In the genomic region with DNA sequence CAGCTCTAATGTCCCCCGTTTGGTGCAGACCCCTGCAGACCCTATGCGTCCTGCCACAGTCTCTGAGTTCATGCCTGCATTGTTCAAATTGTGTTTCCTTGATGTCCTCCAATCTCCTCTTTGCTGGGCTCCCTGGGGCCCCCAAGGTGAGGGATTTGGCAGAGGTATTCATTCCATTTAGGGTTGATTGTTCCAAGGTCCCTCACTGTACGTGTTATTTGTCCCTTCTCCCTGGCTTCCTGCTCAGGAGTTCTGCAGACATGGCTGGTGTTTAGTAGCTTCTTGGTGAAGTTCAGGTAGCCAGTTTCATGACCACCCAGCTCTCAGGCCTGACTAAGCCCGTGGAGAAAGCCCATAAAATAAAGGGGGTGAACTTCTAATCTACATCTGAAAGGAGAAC, we compare ENCODE assay signal across 19 mouse cellular contexts. TPM values are rescaled to one million over a fixed set of nuclear protein-coding genes. Genes with fewer than 3 reads are reported as not detected.
DNase-seq lines count a peak whose midpoint lies in the region; ATAC-seq and TF ChIP-seq lines count a peak whose summit lies in the region.
"Had no signal": no experiment of that assay in that cellular context is flagged by ENCODE, and none has a peak within 500 bp of the region (broad histone marks: within the 10 kb centered on the region; RNA-seq: fewer than 3 reads in every experiment).

No protein-coding gene starts in this region.

- 0 out of 2 replicates have a peak, but pooled peaks have one; percentile 12 for TF ChIP-seq EP300 in ES-Bruce4 (IDR thresholded peaks at IDR 0.05; ENCODE audit: insufficient read depth, low read depth, low read length)

- H3K9me3 ChIP-seq in kidney, embryonic 15.5 days (replicated peaks) = no peaks in the 10 kb centered on the region
- H3K9me3 ChIP-seq in ES-Bruce4 (replicated peaks; ENCODE audit: control insufficient read depth, insufficient read depth, low read length, poor library complexity, severe bottlenecking) = no peaks in the 10 kb centered on the region
- no peaks in the 10 kb centered on the region for H3K9me3 ChIP-seq in intestine, embryonic 15.5 days
- H3K9me3 ChIP-seq in stomach, embryonic 14.5 days (ENCODE audit: control insufficient read depth, low read depth, low read length) = no peaks in the 10 kb centered on the region
- H3K9me3 ChIP-seq in forebrain, embryonic 15.5 days = no peaks in the 10 kb centered on the region
- H3K9me3 ChIP-seq: embryonic facial prominence, embryonic 12.5 days; heart, embryonic 10.5 days; liver, embryonic 12.5 days had no signal

- TF ChIP-seq CTCF in ES-Bruce4 (IDR thresholded peaks at IDR 0.05; ENCODE audit: low read depth, low read length) = no peak

- no peak overlapping the region for H3K9ac ChIP-seq in kidney, embryonic 15.5 days
- peak overlapping the region; percentile 67 for H3K9ac ChIP-seq in ES-Bruce4 (ENCODE audit: low read depth, poor library complexity, severe bottlenecking)
- no peak overlapping the region for H3K9ac ChIP-seq in intestine, embryonic 15.5 days
- H3K9ac ChIP-seq in stomach, embryonic 14.5 days (replicated peaks; ENCODE audit: low read depth, low read length) = no peak overlapping the region
- no peak overlapping the region for H3K9ac ChIP-seq in forebrain, embryonic 15.5 days (replicated peaks)
- H3K9ac ChIP-seq: embryonic facial prominence, embryonic 12.5 days; liver, embryonic 12.5 days had no signal

- no peak overlapping the region for H3K4me2 ChIP-seq in kidney, embryonic 15.5 days
- H3K4me2 ChIP-seq in intestine, embryonic 15.5 days (replicated peaks) = no peak overlapping the region
- no peak overlapping the region for H3K4me2 ChIP-seq in stomach, embryonic 14.5 days (replicated peaks; ENCODE audit: low read depth, low read length)
- no peak overlapping the region for H3K4me2 ChIP-seq in forebrain, embryonic 15.5 days (replicated peaks)
- H3K4me2 ChIP-seq: embryonic facial prominence, embryonic 12.5 days; liver, embryonic 12.5 days had no signal

- H3K36me3 ChIP-seq in kidney, embryonic 15.5 days = no peaks in the 10 kb centered on the region
- no peaks in the 10 kb centered on the region; the same call in 1 of the 2 replicates for H3K36me3 ChIP-seq in ES-Bruce4 (ENCODE audit: control insufficient read depth, insufficient read depth, low read length, poor library complexity, severe bottlenecking)
- H3K36me3 ChIP-seq in intestine, embryonic 15.5 days = no peaks in the 10 kb centered on the region
- no peaks in the 10 kb centered on the region for H3K36me3 ChIP-seq in stomach, embryonic 14.5 days (ENCODE audit: control insufficient read depth, insufficient read depth, low read length)
- H3K36me3 ChIP-seq in forebrain, embryonic 15.5 days = no peaks in the 10 kb centered on the region
- H3K36me3 ChIP-seq: embryonic facial prominence, embryonic 12.5 days; heart, embryonic 10.5 days; liver, embryonic 12.5 days had no signal

- no peak for ATAC-seq in kidney, embryonic 15.5 days (replicated peaks; ENCODE audit: low FRiP score)
- ATAC-seq in intestine, embryonic 15.5 days = no peak
- ATAC-seq in stomach, embryonic 14.5 days (ENCODE audit: insufficient number of reproducible peaks, insufficient read depth, low FRiP score, low read depth) = no peak
- no peak for ATAC-seq in forebrain, embryonic 15.5 days (replicated peaks)
- ATAC-seq: liver, embryonic 12.5 days had no signal

- H3K27me3 ChIP-seq in kidney, embryonic 15.5 days = no peaks in the 10 kb centered on the region
- H3K27me3 ChIP-seq in ES-Bruce4 (ENCODE audit: control insufficient read depth, insufficient read depth, low read length, poor library complexity, severe bottlenecking) = no peaks in the 10 kb centered on the region
- no peaks in the 10 kb centered on the region for H3K27me3 ChIP-seq in intestine, embryonic 15.5 days (replicated peaks)
- H3K27me3 ChIP-seq in stomach, embryonic 14.5 days (ENCODE audit: control insufficient read depth, insufficient read depth, low read length) = no peaks in the 10 kb centered on the region
- no peaks in the 10 kb centered on the region for H3K27me3 ChIP-seq in forebrain, embryonic 15.5 days
- H3K27me3 ChIP-seq: embryonic facial prominence, embryonic 12.5 days had no signal

- TF ChIP-seq POLR2A in ES-Bruce4 (IDR thresholded peaks at IDR 0.05; ENCODE audit: insufficient read depth, low read length) = no peak

- H3K4me3 ChIP-seq in kidney, embryonic 15.5 days (replicated peaks) = no peak overlapping the region
- peak overlapping the region; percentile 15; the same call in 1 of the 2 replicates for H3K4me3 ChIP-seq in ES-Bruce4 (ENCODE audit: low read depth, low read length)
- no peak overlapping the region for H3K4me3 ChIP-seq in intestine, embryonic 15.5 days (replicated peaks)
- H3K4me3 ChIP-seq in stomach, embryonic 14.5 days (ENCODE audit: low read depth, low read length) = no peak overlapping the region
- H3K4me3 ChIP-seq in forebrain, embryonic 15.5 days = no peak overlapping the region
- H3K4me3 ChIP-seq: embryonic facial prominence, embryonic 12.5 days; heart, embryonic 10.5 days; liver, embryonic 12.5 days had no signal

- peaks cover 79% of the 10 kb centered on the region for H3K4me1 ChIP-seq in kidney, embryonic 15.5 days
- H3K4me1 ChIP-seq in ES-Bruce4 (ENCODE audit: control insufficient read depth, insufficient read depth, low read length) = peaks cover 9% of the 10 kb centered on the region
- peaks cover 44% of the 10 kb centered on the region for H3K4me1 ChIP-seq in intestine, embryonic 15.5 days (replicated peaks)
- H3K4me1 ChIP-seq in stomach, embryonic 14.5 days (ENCODE audit: control insufficient read depth, insufficient read depth, low read length) = peaks cover 17% of the 10 kb centered on the region
- H3K4me1 ChIP-seq in forebrain, embryonic 15.5 days = no peaks in the 10 kb centered on the region
- H3K4me1 ChIP-seq: liver, embryonic 12.5 days had no signal

- DNase-seq in kidney, adult 11 months = no peak
- no peak for DNase-seq in adrenal gland, adult 8-10 months
- DNase-seq in retina, postnatal 1 day = no peak
- DNase-seq: adrenal gland, adult 2 months; cerebellum, adult 9-10 months; kidney, postnatal 10 days; left cerebral cortex, postnatal 4 days; lung, postnatal 14 days; right cerebral cortex, postnatal 4 days; thymus, adult 18-20 months; thymus, postnatal 4 days had no signal

- 55% methylated on average over 4 of the region's 4 CpGs for WGBS in kidney, embryonic 15.5 days
- WGBS in intestine, embryonic 15.5 days = 46% methylated on average over 4 of the region's 4 CpGs
- WGBS in stomach, embryonic 14.5 days = 53% methylated on average over 4 of the region's 4 CpGs
- WGBS in forebrain, embryonic 15.5 days = 31% methylated on average over 4 of the region's 4 CpGs

- H3K27ac ChIP-seq in kidney, embryonic 15.5 days = peak overlapping the region; percentile 84
- peak overlapping the region; percentile 98 for H3K27ac ChIP-seq in ES-Bruce4 (ENCODE audit: insufficient read depth, low read length)
- H3K27ac ChIP-seq in intestine, embryonic 15.5 days = 0 out of 2 replicates have a peak overlapping the region, but pooled peaks have one; percentile 27
- H3K27ac ChIP-seq in stomach, embryonic 14.5 days (ENCODE audit: low read length) = peak overlapping the region; percentile 35
- H3K27ac ChIP-seq in forebrain, embryonic 15.5 days (replicated peaks) = no peak overlapping the region
- H3K27ac ChIP-seq: embryonic facial prominence, embryonic 12.5 days; heart, embryonic 10.5 days; liver, embryonic 12.5 days had no signal

RNA-seq across cellular contexts. Expression of a gene that starts 13.5 kb away (rescaled TPM):
- polyA plus RNA-seq in kidney, embryonic 15.5 days (2015; fragmentation: Nextera tagmentation; extraction: Ambion mirVana) = 80.8 and 81.7 TPM in 2 replicates
- 347 and 358 TPM in 2 replicates for polyA plus RNA-seq in ES-Bruce4 (2011; ENCODE audit: insufficient read depth, insufficient read length, low read depth, missing spikeins)
- polyA plus RNA-seq in intestine, embryonic 15.5 days (2015; fragmentation: Nextera tagmentation; extraction: Ambion mirVana) = 152 and 158 TPM in 2 replicates
- 131 and 155 TPM in 2 replicates for polyA plus RNA-seq in stomach, embryonic 14.5 days (2014; fragmentation: Nextera tagmentation; extraction: Ambion mirVana)
- total RNA-seq in adrenal gland, adult 8-10 months (2022) = under 1 TPM; 0.06 to 0.38 (median 0.21) TPM
- 1.2 and 1.8 TPM in 2 replicates for polyA plus RNA-seq in forebrain, embryonic 15.5 days (2015; fragmentation: Nextera tagmentation; extraction: Ambion mirVana)

RNA-seq across cellular contexts. Expression of a gene that starts 43.4 kb away (rescaled TPM):
- polyA plus RNA-seq in kidney, embryonic 15.5 days (2015; fragmentation: Nextera tagmentation; extraction: Ambion mirVana) = 9.9 and 11.7 TPM in 2 replicates
- 498 and 566 TPM in 2 replicates for polyA plus RNA-seq in ES-Bruce4 (2011; ENCODE audit: insufficient read depth, insufficient read length, low read depth, missing spikeins)
- 15.5 and 20.2 TPM in 2 replicates for polyA plus RNA-seq in intestine, embryonic 15.5 days (2015; fragmentation: Nextera tagmentation; extraction: Ambion mirVana)
- 10.0 and 14.0 TPM in 2 replicates for polyA plus RNA-seq in stomach, embryonic 14.5 days (2014; fragmentation: Nextera tagmentation; extraction: Ambion mirVana)
- total RNA-seq in adrenal gland, adult 8-10 months (2022) = 100 to 1,000 TPM; 129 to 165 (median 142) TPM
- 5.2 and 7.9 TPM in 2 replicates for polyA plus RNA-seq in forebrain, embryonic 15.5 days (2015; fragmentation: Nextera tagmentation; extraction: Ambion mirVana)

Comparison
In these comparisons a context has a peak if more than half of its experiments do, and no peak if none do; other contexts are left out.
1. RNA of a gene that starts 13.5 kb away (polyA plus RNA-seq): 347 to 358 TPM in ES-Bruce4, 152 to 158 TPM in intestine, embryonic 15.5 days, 131 to 155 TPM in stomach, embryonic 14.5 days and 80.8 to 81.7 TPM in kidney, embryonic 15.5 days; 1.2 to 1.8 TPM in forebrain, embryonic 15.5 days; every median in the first group is over 10 times any median in the second.
2. RNA of a gene that starts 43.4 kb away (polyA plus RNA-seq): 498 to 566 TPM in ES-Bruce4; 15.5 to 20.2 TPM in intestine, embryonic 15.5 days, 10.0 to 14.0 TPM in stomach, embryonic 14.5 days, 9.9 to 11.7 TPM in kidney, embryonic 15.5 days and 5.2 to 7.9 TPM in forebrain, embryonic 15.5 days; every median in the first group is over 10 times any median in the second.